Mouse (Mus musculus): Measurements from ENCODE around the gene Rps10. TPM values are rescaled to one million over a fixed set of nuclear protein-coding genes. Genes with fewer than 3 reads are reported as not detected.

Gene Rps10
- total RNA-seq, 2 experiments from 2014 or later = 527 to 608 TPM

Other genes with a start within 250 kb of the Rps10 start
- under 1 TPM; 0.15 to 0.18 TPM for gene Grm4, start 115.3 kb downstream of the Rps10 start, total RNA-seq (2021)
- gene Hmga1, start 80.2 kb downstream of the Rps10 start, total RNA-seq (2021) = 10 to 100 TPM; 47.3 to 52.7 TPM
- 10 to 100 TPM in 1 of 2 experiments, 1 to 10 TPM in 1; 9.3 to 10.6 TPM for gene AI413582, start 70.9 kb downstream of the Rps10 start, total RNA-seq (2021)
- gene Nudt3, start 13.2 kb downstream of the Rps10 start, total RNA-seq (2021) = 100 to 1,000 TPM; 323 to 334 TPM
- gene RPS10-NUDT3, start 1.4 kb downstream of the Rps10 start, total RNA-seq (2021) = under 1 TPM in 1 of 2 experiments, not detected in 1; 0.84 TPM
- under 1 TPM; 0.25 to 0.67 TPM for gene Pacsin1, start 18.8 kb upstream of the Rps10 start, total RNA-seq (2021)
- gene Spdef, start 92.3 kb upstream of the Rps10 start, total RNA-seq (2021) = under 1 TPM in 1 of 2 experiments, not detected in 1; 0.18 TPM
- 100 to 1,000 TPM; 138 to 145 TPM for gene D17Wsu92e, start 184.0 kb upstream of the Rps10 start, total RNA-seq (2021)
- 10 to 100 TPM; 46.0 to 50.6 TPM for gene Snrpc, start 201.5 kb upstream of the Rps10 start, total RNA-seq (2021)
- 10 to 100 TPM; 16.8 to 20.6 TPM for gene Uhrf1bp1, start 219.8 kb upstream of the Rps10 start, total RNA-seq (2021)